Mouse (Mus musculus) megakaryocyte progenitor cell, adult 5-6 weeks (primary cell): ENCODE measurements around the gene Gm20388. TPM values are rescaled to one million over a fixed set of nuclear protein-coding genes. Genes with fewer than 3 reads are reported as not detected.

ENCODE experiments used
- ATAC-seq: replicated peaks from 2 replicates; pipeline ENCODE4 v1.8.0; 2016; ENCODE audit warnings: mild to moderate bottlenecking, moderate TSS enrichment, inconsistent platforms; ENCODE audit not compliant: poor library complexity
- total RNA-seq, 2 experiments: library from RNA; stranded (forward) in 1 of 2; stranded (reverse) in 1 of 2; fragments of 157-497, 149-512 nt in 1 of 2; fragments of 200-1000 nt in 1 of 2; gene quantifications; 2 replicates each; pipeline versions ENCODE4 v1.2.3 to v1.2.4; 2015 to 2017

Gene Gm20388
- total RNA-seq, 2 experiments from 2014 or later, result 18.6 TPM; not detected in 1

DNA sequence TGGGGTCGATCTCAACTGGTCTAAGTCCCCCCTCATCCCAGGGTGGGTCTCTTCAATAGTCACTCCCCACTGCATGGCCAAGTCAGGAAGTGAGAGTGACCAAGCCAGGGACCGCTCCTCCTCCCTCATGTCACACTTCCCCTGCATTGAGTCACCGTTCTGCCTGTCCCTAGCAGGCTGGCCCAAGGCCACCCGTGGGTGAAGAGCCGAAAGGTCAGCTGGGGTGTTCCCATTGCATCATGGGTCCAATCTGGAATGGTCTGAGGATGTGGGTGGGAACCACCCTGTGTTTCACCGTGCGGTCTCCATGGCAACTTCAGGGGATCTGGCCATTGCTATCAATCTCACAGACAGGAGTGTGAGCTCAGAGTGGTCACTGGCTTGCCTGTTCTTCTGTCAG lies 1338.2 kb downstream of the Gm20388 start:
- ATAC-seq, result no peak

- no peak for ATAC-seq
These were observed 1338.8 kb downstream of the Gm20388 start for GRCm38 (mm10) chr8:121249433-121249832.

- ATAC-seq, result no peak
These were observed 1340.4 kb downstream of the Gm20388 start for GRCm38 (mm10) chr8:121251089-121251488.

DNA sequence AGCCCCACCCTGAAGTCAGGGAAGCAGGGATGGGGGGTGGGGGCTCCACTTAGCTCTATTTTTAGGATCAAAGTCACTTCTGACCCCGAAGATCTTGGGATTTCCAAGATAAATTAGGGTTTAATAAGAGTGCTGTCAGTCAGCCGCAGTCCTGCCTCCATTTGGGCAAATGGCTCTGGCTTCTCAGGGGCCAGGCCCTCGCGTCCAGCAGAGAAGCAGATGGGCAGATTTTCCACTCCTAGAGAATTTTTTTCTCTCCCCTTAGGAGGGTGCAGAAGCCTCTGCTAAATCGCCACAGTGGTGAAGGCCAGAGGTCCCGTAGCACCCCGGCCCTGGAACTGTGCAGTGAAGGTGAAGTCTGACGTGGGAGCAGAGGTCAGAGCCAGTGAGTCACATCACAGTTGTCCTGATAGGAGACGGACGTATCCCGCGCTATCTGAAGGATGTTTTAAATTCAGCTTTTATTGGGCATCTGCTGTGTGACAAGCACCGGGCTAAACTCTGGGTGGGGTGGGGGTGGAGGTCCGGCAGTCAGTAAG lies 1345.2 kb downstream of the Gm20388 start:
- no peak for ATAC-seq

DNA sequence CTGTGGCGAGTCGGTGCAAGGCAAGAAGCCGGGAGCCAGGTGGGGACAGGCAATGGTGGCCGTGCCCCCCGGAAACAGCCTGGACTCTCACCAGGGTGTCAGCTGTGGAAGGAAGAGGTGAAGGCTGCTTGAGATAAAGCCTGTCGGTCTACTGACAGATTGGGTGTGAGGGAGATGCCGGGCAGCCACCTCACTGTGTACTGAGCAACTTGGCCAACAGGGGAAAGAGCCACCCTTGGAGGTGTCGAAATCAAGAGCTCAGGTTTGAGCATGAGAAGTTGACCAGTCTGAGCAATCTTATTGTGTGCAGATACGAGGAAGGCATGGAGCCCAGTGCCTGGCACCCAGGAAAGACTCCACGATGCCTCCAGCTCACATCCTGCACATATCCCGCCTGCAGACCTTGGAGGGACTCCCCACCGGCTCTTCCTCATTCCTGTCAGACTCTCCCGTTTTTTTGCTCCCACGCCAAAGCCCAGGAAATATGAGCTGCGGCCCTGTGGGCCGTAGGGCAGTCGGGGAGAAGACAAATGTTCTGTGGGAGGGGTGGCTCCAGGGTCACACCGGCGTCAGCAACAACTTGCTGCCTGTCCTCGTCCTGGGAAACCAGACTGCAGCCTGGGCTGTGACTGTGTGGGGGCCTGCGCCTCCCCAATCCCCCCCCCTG lies 1347.6 kb downstream of the Gm20388 start:
- ATAC-seq, result no peak

GRCm38 (mm10) chr8:121262728-121263389 lies 1352.2 kb downstream of the Gm20388 start:
- no peak for ATAC-seq

GRCm38 (mm10) chr8:121263390-121263775 lies 1352.7 kb downstream of the Gm20388 start:
- no peak for ATAC-seq

GRCm38 (mm10) chr8:121264260-121264659 lies 1353.6 kb downstream of the Gm20388 start:
- no peak for ATAC-seq

DNA sequence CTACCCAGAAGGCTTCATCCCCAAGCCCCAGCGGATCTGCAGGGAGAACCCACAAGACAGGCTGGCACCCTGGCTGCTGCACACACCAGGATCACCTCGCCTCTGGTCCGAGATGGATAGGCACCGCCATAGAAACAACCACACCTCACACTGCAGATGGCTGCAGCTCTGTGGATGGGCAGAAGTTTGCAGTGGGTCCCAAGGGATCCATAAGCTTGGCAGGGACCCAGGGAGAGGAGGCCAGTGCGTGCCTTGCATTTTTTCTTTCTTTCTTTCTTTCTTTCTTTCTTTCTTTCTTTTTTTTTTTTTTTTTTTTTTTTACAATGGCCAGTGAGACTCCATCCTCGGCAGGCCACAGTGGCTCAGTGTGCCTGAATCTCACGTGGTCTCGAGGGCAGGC lies 1360.9 kb downstream of the Gm20388 start:
- ATAC-seq, result no peak

- no peak for ATAC-seq
These were observed 1362.6 kb downstream of the Gm20388 start for GRCm38 (mm10) chr8:121273195-121273594.

DNA sequence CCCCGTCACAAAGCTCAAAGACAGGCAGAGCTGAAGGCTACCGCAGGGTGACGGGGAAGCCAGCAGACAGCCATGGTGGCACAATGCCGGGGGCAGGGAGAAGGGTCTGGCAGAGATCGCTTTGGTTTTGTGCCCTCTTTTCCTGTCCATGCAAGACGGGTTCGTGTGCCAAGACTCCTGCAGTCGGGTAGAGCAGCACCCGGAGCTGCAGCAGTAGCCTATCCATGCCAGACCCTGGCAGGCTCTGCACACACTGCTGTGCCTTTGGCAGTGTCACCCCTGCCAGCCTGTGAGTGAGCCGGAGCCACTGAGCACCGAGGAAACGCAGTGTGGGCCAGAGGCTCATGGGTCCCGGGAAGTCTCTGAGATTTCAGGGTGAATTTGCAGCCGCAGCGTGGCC lies 1363.0 kb downstream of the Gm20388 start:
- no peak for ATAC-seq

GRCm38 (mm10) chr8:121280414-121280813 lies 1369.8 kb downstream of the Gm20388 start:
- ATAC-seq, result no peak

- no peak for ATAC-seq
These were observed 1378.7 kb downstream of the Gm20388 start for GRCm38 (mm10) chr8:121289346-121289745.

DNA sequence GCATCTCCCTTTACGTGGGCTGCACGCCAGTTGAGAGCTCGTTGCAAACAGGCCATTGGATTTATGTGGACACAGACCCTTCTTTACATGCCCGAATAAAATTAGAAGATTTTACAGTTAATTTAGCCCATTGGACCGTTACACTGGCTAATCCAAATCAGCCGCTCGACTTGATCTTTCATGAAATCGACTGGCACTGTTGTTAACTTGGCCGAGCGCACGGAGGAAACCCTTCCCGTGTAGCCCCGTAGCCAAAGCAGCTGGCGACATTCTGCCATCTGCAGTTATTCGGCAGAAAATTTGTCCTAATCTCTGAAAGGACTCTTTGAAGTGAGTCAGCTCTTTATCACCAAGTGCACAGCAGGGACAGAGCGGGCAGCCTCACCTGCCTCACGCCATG lies 1379.9 kb downstream of the Gm20388 start:
- no peak for ATAC-seq

- ATAC-seq, result no peak
These were observed 1382.8 kb downstream of the Gm20388 start for GRCm38 (mm10) chr8:121293418-121293817.

DNA sequence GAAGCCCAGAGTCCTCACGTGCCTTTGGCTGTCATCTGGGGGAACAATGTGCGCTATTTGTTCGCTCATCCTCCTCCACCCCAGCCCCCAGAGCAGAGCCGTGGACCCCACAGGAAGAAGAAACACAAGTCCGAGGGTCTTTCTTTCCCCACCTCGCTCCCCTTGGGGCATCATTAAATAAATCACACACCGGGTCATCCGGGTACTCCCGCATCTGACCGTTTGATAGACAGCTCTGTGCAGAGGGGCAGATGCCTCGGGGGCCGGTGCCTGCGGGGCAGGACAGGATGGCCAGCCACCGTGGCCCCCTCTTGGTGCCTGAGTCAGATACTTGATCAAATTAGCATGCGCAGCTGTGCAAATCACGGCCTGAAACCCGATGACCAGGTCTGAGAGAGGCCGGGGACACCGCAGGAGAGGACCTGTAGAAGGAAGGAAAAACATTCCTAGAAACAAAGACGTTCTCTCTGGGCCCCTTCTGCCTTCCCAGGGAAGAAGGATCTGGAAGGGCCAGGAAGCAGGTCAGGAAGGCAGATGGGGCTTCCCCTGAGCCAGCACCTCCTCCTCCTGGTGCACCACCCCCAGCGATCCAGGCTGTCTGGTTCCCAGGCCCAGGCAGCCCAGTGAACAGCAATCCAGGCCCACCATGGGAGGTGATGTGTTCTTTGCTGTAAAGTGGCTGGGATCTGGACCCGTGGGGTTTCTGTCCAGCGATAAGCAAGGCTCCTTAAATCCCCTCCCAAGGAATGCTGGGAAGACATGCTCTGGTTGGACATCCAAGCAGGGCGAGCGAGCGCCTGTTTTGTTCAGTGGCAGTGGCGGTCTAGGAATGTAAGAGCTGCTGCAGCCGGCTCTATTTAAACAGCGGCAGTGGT lies 1383.8 kb downstream of the Gm20388 start:
- no peak for ATAC-seq

- no peak for ATAC-seq
These were observed 1385.4 kb downstream of the Gm20388 start for GRCm38 (mm10) chr8:121296082-121296481.

DNA sequence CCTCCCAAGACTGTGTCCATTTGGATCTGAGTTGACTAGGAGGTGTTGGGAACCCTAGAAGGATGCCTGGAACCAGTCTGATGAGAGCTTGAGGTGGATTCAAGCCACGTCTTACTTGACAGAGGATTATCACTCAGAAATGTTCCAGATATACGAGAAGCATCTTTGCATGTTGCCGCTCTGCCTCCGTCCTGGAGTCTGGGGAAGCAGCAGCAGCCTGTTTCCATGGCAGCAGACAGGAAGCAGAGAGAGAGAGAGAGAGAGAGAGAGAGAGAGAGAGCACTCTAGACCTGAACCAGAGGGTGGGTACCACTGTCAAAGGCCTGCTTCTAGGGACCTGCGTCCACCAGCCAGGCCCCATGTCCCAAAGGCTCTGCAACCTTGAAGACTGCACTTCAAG lies 1386.0 kb downstream of the Gm20388 start:
- ATAC-seq, result no peak

DNA sequence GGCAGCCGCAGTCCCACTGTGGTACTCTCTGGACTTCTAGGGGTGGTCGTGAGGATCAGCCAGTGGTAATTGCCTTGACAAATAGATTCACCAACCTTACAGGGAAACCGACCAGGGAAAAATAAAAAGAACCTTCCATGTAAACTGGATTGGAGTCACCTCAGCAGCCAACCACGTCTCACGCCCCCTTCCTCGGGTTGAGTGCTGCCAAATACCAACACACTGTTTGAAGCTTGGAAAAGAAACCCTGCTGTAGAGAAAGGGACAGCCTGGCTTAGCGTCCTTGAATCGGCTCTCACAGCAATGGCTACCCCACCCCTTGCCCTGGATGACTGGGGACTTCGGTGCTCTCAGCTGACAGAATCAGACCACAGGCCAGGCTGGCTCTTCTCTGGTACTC lies 1386.7 kb downstream of the Gm20388 start:
- no peak for ATAC-seq

DNA sequence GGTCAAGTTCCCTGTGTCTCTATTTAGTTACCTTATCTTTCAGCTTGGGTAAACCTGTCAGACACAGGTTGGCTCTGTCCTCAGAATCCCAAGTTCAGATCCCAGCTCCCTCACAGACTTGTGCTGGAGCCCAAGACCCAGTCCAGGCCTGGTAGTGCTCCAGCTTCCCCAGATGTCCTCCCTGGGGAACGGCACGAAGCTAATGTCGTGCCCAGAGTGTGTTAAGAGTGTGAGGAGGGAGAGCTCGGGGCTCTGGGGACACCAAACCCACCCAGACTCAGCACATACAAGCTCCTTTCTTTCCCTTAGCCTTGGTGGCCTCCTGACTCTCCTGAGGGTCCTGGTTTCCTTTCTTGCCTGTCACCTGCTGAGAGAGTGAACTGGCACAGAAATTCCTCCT lies 1389.4 kb downstream of the Gm20388 start:
- no peak for ATAC-seq
